Mouse (Mus musculus) kidney, embryonic 14.5 days (tissue): ENCODE measurements at regions not wholly inside any gene's neighbourhood (a gene's known extent, or its start where the extent isn't known, plus 50 kb on each side); places are given as distances from the start of the nearest gene placed in this dataset.

ENCODE experiments used
- ATAC-seq: fragments of 200-750 bp; cut with Nextera tagmentation; 2 replicates; pipeline ENCODE4 v1.8.0; 2017; ENCODE audit warnings: moderate number of reproducible peaks, mild to moderate bottlenecking, moderate TSS enrichment, moderate library complexity; ENCODE audit not compliant: low FRiP score, low TSS enrichment
- H3K27ac ChIP-seq: fragments of 300-500 bp; sonication (generic); 2 replicates; pipeline ENCODE4 v1.5.1; 2014; ENCODE audit warnings: low read depth, mild to moderate bottlenecking, low read length, moderate library complexity, mixed read lengths
- H3K27me3 ChIP-seq: fragments of 300-500 bp; sonication (generic); 2 replicates; pipeline ENCODE4 v1.6.1; 2014; ENCODE audit warnings: mild to moderate bottlenecking, low read length; ENCODE audit not compliant: control insufficient read depth, insufficient read depth
- H3K36me3 ChIP-seq: fragments of 300-500 bp; sonication (generic); 2 replicates; pipeline ENCODE4 v1.6.1; 2014; ENCODE audit warnings: low read length, mixed read lengths; ENCODE audit not compliant: control insufficient read depth, insufficient read depth
- H3K4me1 ChIP-seq: fragments of 300-500 bp; sonication (generic); 2 replicates; pipeline ENCODE4 v1.6.1; 2014; ENCODE audit warnings: low read length, mixed read lengths; ENCODE audit not compliant: control insufficient read depth, insufficient read depth
- H3K4me2 ChIP-seq: fragments of 300-500 bp; sonication (generic); replicated peaks from 2 replicates; pipeline ENCODE4 v1.6.1; 2014; ENCODE audit warnings: low read depth, mild to moderate bottlenecking, low read length
- H3K4me3 ChIP-seq: fragments of 300-500 bp; sonication (generic); 2 replicates; pipeline ENCODE4 v1.5.1; 2014; ENCODE audit warnings: mild to moderate bottlenecking, low read length
- H3K9ac ChIP-seq: fragments of 300-500 bp; sonication (generic); 2 replicates; pipeline ENCODE4 v1.6.1; 2014; ENCODE audit warnings: low read depth, mild to moderate bottlenecking, low read length, moderate library complexity
- H3K9me3 ChIP-seq: fragments of 300-500 bp; sonication (generic); 2 replicates; pipeline ENCODE4 v1.6.1; 2016; ENCODE audit warnings: low read length; ENCODE audit not compliant: control insufficient read depth
- WGBS: fragments of 180-500 bp; shearing (Covaris S2); extraction: QIAGEN DNeasy Blood & Tissue Kit; methylation state at CpG from one replicate; pipeline ENCODE4 v1.1.7; 2014; 5-methylcytosine and 5-hydroxymethylcytosine counted together

- H3K27me3 ChIP-seq: no peaks in the 10 kb centered on the region
- H3K4me3 ChIP-seq: no peak overlapping the region
- WGBS: 79% methylated on average over 1 of the region's 1 CpGs
- no peak overlapping the region for H3K9ac ChIP-seq
- H3K36me3 ChIP-seq: no peaks in the 10 kb centered on the region
- H3K4me2 ChIP-seq: no peak overlapping the region
- no peaks in the 10 kb centered on the region for H3K4me1 ChIP-seq
- no peak overlapping the region for H3K27ac ChIP-seq
- no peaks in the 10 kb centered on the region for H3K9me3 ChIP-seq
- no peak for ATAC-seq
These were observed 237.2 kb downstream of the Plpp3 start for GRCm38 (mm10) chr4:105394366-105394765.

GRCm38 (mm10) chr4:105397451-105397850 lies 240.3 kb downstream of the Plpp3 start:
- Histone ChIP-seq H3K36me3 (no peaks in the 10 kb centered on the region), H3K4me2 (no peak overlapping the region), H3K9ac (no peak overlapping the region), H3K4me1 (no peaks in the 10 kb centered on the region), H3K27ac (no peak overlapping the region), H3K9me3 (no peaks in the 10 kb centered on the region), H3K27me3 (no peaks in the 10 kb centered on the region), H3K4me3 (no peak overlapping the region)
- no peak for ATAC-seq
- WGBS: 74% methylated on average over 2 of the region's 2 CpGs

GRCm38 (mm10) chr4:105402021-105402420 lies 244.9 kb downstream of the Plpp3 start:
- Histone ChIP-seq H3K9ac (no peak overlapping the region), H3K36me3 (no peaks in the 10 kb centered on the region), H3K27ac (no peak overlapping the region), H3K9me3 (no peaks in the 10 kb centered on the region), H3K4me1 (peaks cover 16% of the 10 kb centered on the region; the same call in 1 of the 2 replicates), H3K4me2 (no peak overlapping the region), H3K4me3 (no peak overlapping the region), H3K27me3 (no peaks in the 10 kb centered on the region)
- no peak for ATAC-seq
- WGBS: 87% methylated on average over 3 of the region's 3 CpGs

- H3K4me3 ChIP-seq: no peak overlapping the region
- H3K9ac ChIP-seq: no peak overlapping the region
- WGBS: 34% methylated on average over 3 of the region's 3 CpGs
- H3K9me3 ChIP-seq: no peaks in the 10 kb centered on the region
- H3K27me3 ChIP-seq: no peaks in the 10 kb centered on the region
- H3K36me3 ChIP-seq: no peaks in the 10 kb centered on the region
- ATAC-seq: peak; percentile 68
- peaks cover 16% of the 10 kb centered on the region; the same call in 1 of the 2 replicates for H3K4me1 ChIP-seq
- 0 out of 2 replicates have a peak overlapping the region, but pooled peaks have one; percentile 11 for H3K27ac ChIP-seq
- no peak overlapping the region for H3K4me2 ChIP-seq
These were observed 246.0 kb downstream of the Plpp3 start for GRCm38 (mm10) chr4:105403169-105403568.

- H3K27me3 ChIP-seq: no peaks in the 10 kb centered on the region
- no peaks in the 10 kb centered on the region for H3K9me3 ChIP-seq
- no peak overlapping the region for H3K4me2 ChIP-seq
- no peak overlapping the region for H3K4me3 ChIP-seq
- no peak overlapping the region for H3K9ac ChIP-seq
- 81% methylated on average over 6 of the region's 6 CpGs for WGBS
- ATAC-seq: no peak
- H3K4me1 ChIP-seq: peaks cover 16% of the 10 kb centered on the region; the same call in 1 of the 2 replicates
- no peaks in the 10 kb centered on the region for H3K36me3 ChIP-seq
- 0 out of 2 replicates have a peak overlapping the region, but pooled peaks have one; percentile 11 for H3K27ac ChIP-seq
These were observed 246.5 kb downstream of the Plpp3 start for GRCm38 (mm10) chr4:105403686-105404085.

GRCm38 (mm10) chr4:105405728-105406127 lies 248.6 kb downstream of the Plpp3 start:
- peaks cover 16% of the 10 kb centered on the region; the same call in 1 of the 2 replicates for H3K4me1 ChIP-seq
- H3K9ac ChIP-seq: no peak overlapping the region
- no peak overlapping the region for H3K27ac ChIP-seq
- no peak overlapping the region for H3K4me3 ChIP-seq
- 83% methylated on average over 5 of the region's 5 CpGs for WGBS
- H3K4me2 ChIP-seq: no peak overlapping the region
- H3K9me3 ChIP-seq: no peaks in the 10 kb centered on the region
- no peaks in the 10 kb centered on the region for H3K36me3 ChIP-seq
- H3K27me3 ChIP-seq: no peaks in the 10 kb centered on the region
- no peak for ATAC-seq

GRCm38 (mm10) chr4:105406786-105407464 lies 249.8 kb downstream of the Plpp3 start:
- Histone ChIP-seq H3K9me3 (no peaks in the 10 kb centered on the region), H3K4me1 (peaks cover 16% of the 10 kb centered on the region; the same call in 1 of the 2 replicates), H3K27me3 (no peaks in the 10 kb centered on the region), H3K27ac (no peak overlapping the region), H3K9ac (no peak overlapping the region), H3K4me3 (no peak overlapping the region), H3K4me2 (peak overlapping the region; percentile 21; the same call in 1 of the 2 replicates), H3K36me3 (no peaks in the 10 kb centered on the region)
- ATAC-seq: peak; percentile 62; the same call in 1 of the 2 replicates
- WGBS: 19% methylated on average over 14 of the region's 14 CpGs

- no peak for ATAC-seq
- Histone ChIP-seq H3K9me3 (no peaks in the 10 kb centered on the region), H3K4me2 (no peak overlapping the region), H3K4me3 (no peak overlapping the region), H3K9ac (no peak overlapping the region), H3K27ac (no peak overlapping the region), H3K36me3 (no peaks in the 10 kb centered on the region), H3K27me3 (no peaks in the 10 kb centered on the region), H3K4me1 (peaks cover 7% of the 10 kb centered on the region; the same call in 1 of the 2 replicates)
- 86% methylated on average over 9 of the region's 9 CpGs for WGBS
These were observed 251.7 kb downstream of the Plpp3 start for GRCm38 (mm10) chr4:105408896-105409295.

GRCm38 (mm10) chr4:105417166-105417565 lies 260.0 kb downstream of the Plpp3 start:
- Histone ChIP-seq H3K4me3 (no peak overlapping the region), H3K4me1 (peaks cover 6% of the 10 kb centered on the region; the same call in 1 of the 2 replicates), H3K4me2 (no peak overlapping the region), H3K36me3 (no peaks in the 10 kb centered on the region), H3K9ac (no peak overlapping the region), H3K9me3 (peaks cover 3% of the 10 kb centered on the region; the same call in 1 of the 2 replicates), H3K27ac (no peak overlapping the region), H3K27me3 (no peaks in the 10 kb centered on the region)
- ATAC-seq: no peak
- WGBS: 93% methylated on average over 3 of the region's 3 CpGs
